Mouse (Mus musculus): Measurements from ENCODE around the gene Dnah14.
A peak's percentile ranks its signal among the peaks of the same experiment; 100 is the strongest.
"Not testable (repeated sequence)": the region's sequence is repeated elsewhere in the genome, so short reads cannot be mapped to it uniquely, and the experiment has no call there.

The Dnah14 gene

GRCm38 (mm10) chr1:181782600-181782999, 206.2 kb downstream of the Dnah14 start:
- not testable (repeated sequence) for DNase-seq (ENCODE audit: low read depth in 2 of 2, low spot score in 2 of 2)

- DNase-seq (ENCODE audit: low read depth in 2 of 2, low spot score in 2 of 2): no peak
These were observed 213.6 kb downstream of the Dnah14 start for GRCm38 (mm10) chr1:181789952-181790351.

GRCm38 (mm10) chr1:181793541-181793940, 217.2 kb downstream of the Dnah14 start:
- no peak for DNase-seq (ENCODE audit: low read depth in 2 of 2, low spot score in 2 of 2)

GRCm38 (mm10) chr1:181799911-181800310, 223.6 kb downstream of the Dnah14 start:
- DNase-seq (ENCODE audit: low read depth in 2 of 2, low spot score in 2 of 2): no peak

GRCm38 (mm10) chr1:181800667-181801066, 224.3 kb downstream of the Dnah14 start:
- no peak for DNase-seq (ENCODE audit: low read depth in 2 of 2, low spot score in 2 of 2)

- DNase-seq (ENCODE audit: low read depth in 2 of 2, low spot score in 2 of 2): no peak
These were observed 235.3 kb downstream of the Dnah14 start for GRCm38 (mm10) chr1:181811481-181812223.

GRCm38 (mm10) chr1:181826716-181827115, 250.4 kb downstream of the Dnah14 start:
- DNase-seq (ENCODE audit: low read depth in 2 of 2, low spot score in 2 of 2): no peak

GRCm38 (mm10) chr1:181828365-181828764, 252.0 kb downstream of the Dnah14 start:
- DNase-seq (ENCODE audit: low read depth in 2 of 2, low spot score in 2 of 2): peak; percentile 55 to 70

- no peak for DNase-seq (ENCODE audit: low read depth in 2 of 2, low spot score in 2 of 2)
These were observed 256.4 kb downstream of the Dnah14 start for GRCm38 (mm10) chr1:181832720-181833119.

- DNase-seq (ENCODE audit: low read depth in 2 of 2, low spot score in 2 of 2): no peak
These were observed 256.8 kb downstream of the Dnah14 start for GRCm38 (mm10) chr1:181833143-181833542.

- no peak for DNase-seq (ENCODE audit: low read depth in 2 of 2, low spot score in 2 of 2)
These were observed 261.8 kb downstream of the Dnah14 start for GRCm38 (mm10) chr1:181838111-181838510.

GRCm38 (mm10) chr1:181839746-181840366, 263.5 kb downstream of the Dnah14 start:
- no peak for DNase-seq (ENCODE audit: low read depth in 2 of 2, low spot score in 2 of 2)

- no peak for DNase-seq (ENCODE audit: low read depth in 2 of 2, low spot score in 2 of 2)
These were observed 265.0 kb downstream of the Dnah14 start for GRCm38 (mm10) chr1:181841396-181841795.

- peak; percentile 81 to 82 for DNase-seq (ENCODE audit: low read depth in 2 of 2, low spot score in 2 of 2)
These were observed 265.7 kb downstream of the Dnah14 start for GRCm38 (mm10) chr1:181841864-181842672.

- peak; percentile 46 to 49 for DNase-seq (ENCODE audit: low read depth in 2 of 2, low spot score in 2 of 2)
These were observed 266.4 kb downstream of the Dnah14 start, which contains the start of gene Lbr for GRCm38 (mm10) chr1:181842781-181843180. Lbr (minus strand) TSS chr1:181843046.

GRCm38 (mm10) chr1:181844874-181845547, 268.7 kb downstream of the Dnah14 start:
- no peak for DNase-seq (ENCODE audit: low read depth in 2 of 2, low spot score in 2 of 2)

- no peak for DNase-seq (ENCODE audit: low read depth in 2 of 2, low spot score in 2 of 2)
These were observed 269.4 kb downstream of the Dnah14 start for GRCm38 (mm10) chr1:181845767-181846166.

GRCm38 (mm10) chr1:181847396-181847795, 271.0 kb downstream of the Dnah14 start:
- no peak for DNase-seq (ENCODE audit: low read depth in 2 of 2, low spot score in 2 of 2)

- DNase-seq (ENCODE audit: low read depth in 2 of 2, low spot score in 2 of 2): no peak
These were observed 271.9 kb downstream of the Dnah14 start for GRCm38 (mm10) chr1:181848210-181848609.

- no peak for DNase-seq (ENCODE audit: low read depth in 2 of 2, low spot score in 2 of 2)
These were observed 274.1 kb downstream of the Dnah14 start for GRCm38 (mm10) chr1:181850441-181850840.

Data from CD8-positive naive resting alpha-beta T cell, adult 2 months (primary cell).